Mouse (Mus musculus) erythroid progenitor cell, adult 5-6 weeks (primary cell): ENCODE data around the gene Gm10800. TPM values are rescaled to one million over a fixed set of nuclear protein-coding genes. Genes with fewer than 3 reads are reported as not detected.
"Not testable (repeated sequence)": the region's sequence is repeated elsewhere in the genome, so short reads cannot be mapped to it uniquely, and the experiment has no call there.

Experiments used
- ATAC-seq: replicated peaks from 2 replicates; pipeline ENCODE4 v1.8.0; 2016; ENCODE audit warnings: moderate number of reproducible peaks, mild to moderate bottlenecking, moderate TSS enrichment, inconsistent platforms; ENCODE audit not compliant: poor library complexity, low FRiP score, severe bottlenecking
- total RNA-seq, 2 experiments: library from RNA; stranded (forward) in 1 of 2; stranded (reverse) in 1 of 2; fragments of 150-400 nt in 1 of 2; fragments of 186-747, 209-891 nt in 1 of 2; gene quantifications; 2 replicates each; pipeline versions ENCODE4 v1.2.3 to v1.2.4; 2015 to 2017; ENCODE audit warnings: low replicate concordance in 2 of 2

The Gm10800 gene
- total RNA-seq (2015; ENCODE audit: low replicate concordance) (153 and 184 TPM in 2 replicates), total RNA-seq (2017; ENCODE audit: low replicate concordance) (1,200 and 1,914 TPM in 2 replicates)

DNA sequence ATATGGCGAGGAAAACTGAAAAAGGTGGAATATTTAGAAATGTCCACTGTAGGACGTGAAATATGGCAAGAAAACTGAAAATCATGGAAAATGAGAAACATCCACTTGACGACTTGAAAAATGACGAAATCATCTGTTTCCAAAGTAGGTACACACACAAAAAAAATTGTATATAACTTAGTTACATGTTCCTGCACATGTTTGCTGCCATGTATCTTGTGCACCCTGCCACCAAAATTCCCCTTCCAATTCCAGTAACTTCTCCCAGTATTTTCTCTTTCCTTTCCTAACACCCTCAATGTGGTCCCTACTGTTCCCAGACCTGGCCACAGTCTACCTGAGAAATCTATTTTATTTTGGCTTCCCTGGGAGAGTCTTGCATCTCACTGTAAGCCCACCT is at the start of gene Gm10800:
Gene Gm10800 (minus strand): TSS at position 101 of the 400 bp plus-strand sequence.
- not testable (repeated sequence) for ATAC-seq

DNA sequence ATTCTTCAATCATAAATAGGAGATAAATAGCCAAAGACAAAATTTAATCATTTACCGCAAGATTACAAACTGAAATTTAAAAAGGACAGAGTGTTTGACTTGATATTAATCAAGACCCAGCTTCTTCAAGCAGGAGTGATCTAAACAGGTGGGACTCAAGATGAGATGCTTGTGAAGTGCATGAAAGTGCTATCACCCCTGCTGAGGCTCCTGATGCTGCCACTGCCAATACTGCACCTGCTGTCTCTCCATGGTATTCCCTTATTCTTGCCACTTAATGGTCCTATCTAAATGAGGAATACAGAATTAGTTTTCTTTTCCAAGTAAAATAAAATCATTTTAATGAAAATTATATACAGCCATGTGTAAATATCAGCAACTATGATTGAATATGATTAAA is 30.4 kb upstream of the Gm10800 start:
- no peak for ATAC-seq

DNA sequence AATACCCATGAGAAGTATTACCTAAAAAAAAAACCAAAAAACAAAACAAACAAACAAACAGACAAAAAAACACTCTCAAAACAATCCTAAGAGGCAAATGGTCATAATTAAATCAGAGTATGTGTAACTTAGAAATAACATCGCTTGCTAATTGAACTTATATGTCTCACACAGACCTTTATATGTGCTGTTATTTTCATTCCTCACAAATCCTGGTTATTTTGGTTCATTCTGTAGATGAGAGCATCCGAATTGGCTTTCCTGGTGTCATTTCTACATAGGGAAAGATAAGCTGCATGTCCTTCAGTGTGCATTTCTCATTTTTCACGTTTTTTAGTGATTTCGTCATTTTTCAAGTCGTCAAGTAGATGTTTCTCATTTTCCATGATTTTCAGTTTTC is 5.2 kb downstream of the Gm10800 start, which contains the start of gene Gm10801:
Gene Gm10801 (plus strand): TSS at position 301 of the 400 bp plus-strand sequence.
- not testable (repeated sequence) for ATAC-seq

Other genes with a start within 250 kb of the Gm10800 start
- 4.3 and 19.7 TPM in 2 replicates for gene Gm10801, start 5.1 kb downstream of the Gm10800 start, total RNA-seq (2015; ENCODE audit: low replicate concordance)
- 29.6 and 83.8 TPM in 2 replicates for gene Gm10801, start 5.1 kb downstream of the Gm10800 start, total RNA-seq (2017; ENCODE audit: low replicate concordance)